Mouse (Mus musculus) induced T-regulatory cell, adult 2 months (primary cell): ENCODE results near the gene Styx.
"Not testable (repeated sequence)": the region's sequence is repeated elsewhere in the genome, so short reads cannot be mapped to it uniquely, and the experiment has no call there.

Source experiments
- DNase-seq: peaks from one replicate; pipeline ENCODE4 v3.0.0-alpha.2; 2012; ENCODE audit warnings: low read depth

Gene Styx

DNA sequence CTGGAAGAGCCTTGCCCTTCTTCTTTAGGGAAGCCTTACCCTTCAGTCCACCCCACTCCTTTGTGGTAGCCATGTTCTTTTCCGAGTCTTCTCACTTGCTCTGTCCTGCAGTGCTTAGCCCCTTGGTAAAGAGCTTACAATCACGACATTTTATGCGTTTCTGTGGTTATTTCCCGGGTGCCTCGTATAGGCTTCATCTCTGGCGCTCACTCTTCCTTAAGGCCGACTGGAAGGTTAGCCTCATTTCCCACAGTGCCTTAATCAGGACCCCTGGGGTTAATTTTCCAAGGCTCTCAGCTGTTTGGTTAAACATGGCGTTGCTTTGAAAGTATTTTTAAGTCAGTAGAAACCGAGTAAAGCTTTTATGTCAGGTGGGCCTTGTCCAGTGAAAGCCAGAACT lies 88.5 kb downstream of the Styx start:
- DNase-seq, result no peak

DNA sequence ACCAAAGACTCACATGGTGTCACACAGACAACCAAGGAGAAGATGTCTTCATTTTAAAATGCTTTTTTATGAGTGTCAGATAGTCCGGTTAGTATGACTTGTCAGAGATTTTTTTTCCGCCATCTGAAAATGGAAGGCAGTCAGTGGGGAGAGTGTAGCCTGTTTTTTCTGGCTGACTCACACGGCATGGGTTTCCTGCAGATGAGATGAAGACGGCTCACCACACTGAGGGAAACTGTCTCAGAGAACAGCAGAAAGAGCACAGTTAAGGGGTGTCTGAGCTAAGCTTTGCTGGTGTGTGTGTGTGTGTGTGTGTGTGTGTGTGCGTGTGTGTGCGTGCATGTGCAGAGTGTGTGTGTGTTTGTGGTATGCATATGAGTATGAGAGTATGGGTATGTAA lies 90.4 kb downstream of the Styx start:
- DNase-seq, result no peak

DNA sequence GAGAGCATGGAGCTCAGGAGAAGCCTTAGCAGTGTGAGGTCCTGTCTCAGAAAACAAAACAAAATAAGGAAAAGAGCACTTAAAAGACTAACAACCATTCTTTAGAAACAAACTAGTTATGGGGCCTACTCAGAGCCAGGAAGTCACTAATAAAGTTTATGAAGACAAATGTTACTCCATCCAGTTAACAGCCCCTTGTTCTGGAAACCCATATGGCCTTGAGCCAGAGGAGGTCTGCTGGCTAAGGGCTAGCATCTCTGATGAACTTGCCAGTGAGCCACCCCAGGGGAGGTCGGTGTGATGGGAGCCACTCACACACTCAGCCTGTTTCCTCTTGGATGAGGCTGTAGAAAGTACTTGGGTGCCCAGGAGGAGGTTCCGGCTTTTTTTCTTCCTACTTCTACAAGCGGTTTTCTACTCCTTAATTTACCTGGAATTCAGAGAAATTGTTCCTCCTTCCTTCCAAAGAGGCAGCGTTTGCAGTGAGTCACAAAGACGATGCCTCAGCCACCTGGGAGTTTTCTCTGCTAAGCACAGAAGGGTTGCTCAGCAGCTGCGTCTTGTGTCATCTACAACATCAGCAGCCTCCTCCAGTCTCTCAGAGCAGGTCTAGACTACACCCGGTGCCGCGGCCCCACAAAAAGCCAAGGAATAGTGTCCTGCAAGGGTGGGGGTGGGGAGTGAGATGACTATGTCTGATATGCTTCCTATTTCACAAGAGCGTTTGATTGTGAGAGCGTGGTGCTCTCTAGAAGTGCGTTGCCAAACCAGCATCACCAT lies 92.1 kb downstream of the Styx start:
- no peak for DNase-seq

DNA sequence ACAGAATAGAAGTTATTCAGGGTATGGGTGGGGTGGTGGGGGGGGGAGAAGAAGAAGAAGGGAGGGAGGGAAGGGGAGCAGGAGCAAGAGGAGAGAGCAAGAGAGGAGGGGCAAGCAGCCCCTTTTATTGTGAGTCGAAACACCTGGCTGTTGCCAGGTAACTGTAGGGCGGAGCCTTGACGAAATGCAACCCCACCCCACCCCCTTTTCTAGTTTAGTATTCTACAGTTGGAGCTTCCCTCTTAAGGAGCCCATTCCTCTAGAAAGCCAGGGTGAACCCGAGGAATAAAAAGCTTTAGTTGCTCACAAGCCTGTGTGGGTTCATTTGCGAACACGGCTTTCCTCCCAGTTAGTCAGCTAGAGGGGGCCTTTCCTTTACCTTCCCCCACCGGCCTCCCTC lies 94.0 kb downstream of the Styx start:
- no peak for DNase-seq

DNA sequence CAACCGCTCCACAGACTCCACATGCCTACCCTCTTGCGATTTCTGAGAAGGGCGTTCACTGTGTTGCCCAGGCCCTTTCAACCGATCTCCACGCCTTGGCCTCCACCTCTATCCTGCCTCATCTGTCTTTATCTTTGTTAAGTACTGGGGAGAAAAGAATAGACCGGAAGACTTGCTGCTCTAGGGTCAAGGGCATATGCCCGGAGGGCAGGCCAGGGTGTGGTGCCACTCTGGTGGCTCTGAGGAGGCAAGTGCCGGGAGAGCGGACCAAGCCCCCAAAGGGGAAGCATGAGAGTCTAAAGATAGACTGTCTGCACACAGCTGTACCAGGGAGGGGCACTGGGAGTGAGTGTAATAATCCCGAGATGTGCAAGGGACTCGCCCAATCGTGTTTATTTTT lies 94.6 kb downstream of the Styx start:
- no peak for DNase-seq

DNA sequence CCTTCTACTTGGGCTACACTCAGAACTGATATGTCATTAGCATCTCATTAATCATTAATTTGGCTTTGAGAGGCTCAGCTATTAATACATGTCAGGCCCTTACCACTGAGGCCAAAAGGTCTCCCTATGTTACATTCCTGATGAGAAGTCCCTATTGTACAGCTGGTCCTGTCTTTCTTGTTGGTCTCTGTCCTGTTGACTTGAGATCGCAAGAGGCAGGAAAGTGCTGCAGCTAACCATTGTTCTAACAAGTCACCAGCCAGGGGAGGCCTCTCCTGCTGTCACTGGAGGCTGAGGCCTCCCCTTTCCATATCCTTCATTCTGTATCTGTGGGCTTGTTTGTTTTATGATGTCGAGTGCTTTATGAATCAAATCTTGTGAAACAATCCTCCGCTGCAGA lies 95.9 kb downstream of the Styx start:
- DNase-seq, result no peak

DNA sequence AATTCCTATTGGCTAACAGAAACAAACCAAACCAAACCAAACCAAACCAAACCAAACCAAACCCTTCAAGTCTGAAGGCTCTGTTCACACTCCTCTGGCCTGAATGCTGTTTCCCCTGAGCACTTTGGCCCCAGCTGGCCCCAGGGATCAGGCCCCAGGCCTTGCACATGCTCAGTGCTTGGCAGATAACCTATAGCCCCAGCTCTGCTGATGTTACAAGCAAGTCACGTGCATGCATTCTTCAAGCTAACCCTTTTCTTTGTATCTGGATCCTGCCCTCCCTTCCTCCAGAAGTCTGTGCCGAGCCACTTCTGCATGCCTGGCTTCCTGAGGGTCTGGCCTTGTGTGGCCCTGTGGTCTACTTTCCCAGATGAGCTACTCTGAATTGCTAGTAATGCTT lies 100.2 kb downstream of the Styx start:
- DNase-seq, result no peak

DNA sequence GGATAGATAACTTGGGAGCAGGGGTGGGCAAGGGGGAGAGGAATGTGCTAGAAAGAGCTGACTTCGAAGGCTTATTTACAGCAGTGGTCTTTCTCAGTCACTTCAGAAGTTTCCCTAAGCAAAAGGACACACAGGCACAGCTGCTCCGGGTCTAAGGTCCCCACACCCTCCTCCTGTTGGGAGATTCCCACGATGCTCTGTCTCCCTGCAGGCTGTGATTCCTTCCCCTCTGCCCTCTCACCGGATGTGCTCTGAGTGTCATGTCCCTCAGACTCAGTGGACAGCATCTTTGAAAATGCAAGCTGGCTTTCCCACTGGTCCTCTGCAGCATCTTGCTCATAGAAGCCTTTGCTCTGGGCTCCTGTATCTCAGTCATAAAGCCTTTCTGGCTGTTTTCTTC lies 101.3 kb downstream of the Styx start:
- no peak for DNase-seq

DNA sequence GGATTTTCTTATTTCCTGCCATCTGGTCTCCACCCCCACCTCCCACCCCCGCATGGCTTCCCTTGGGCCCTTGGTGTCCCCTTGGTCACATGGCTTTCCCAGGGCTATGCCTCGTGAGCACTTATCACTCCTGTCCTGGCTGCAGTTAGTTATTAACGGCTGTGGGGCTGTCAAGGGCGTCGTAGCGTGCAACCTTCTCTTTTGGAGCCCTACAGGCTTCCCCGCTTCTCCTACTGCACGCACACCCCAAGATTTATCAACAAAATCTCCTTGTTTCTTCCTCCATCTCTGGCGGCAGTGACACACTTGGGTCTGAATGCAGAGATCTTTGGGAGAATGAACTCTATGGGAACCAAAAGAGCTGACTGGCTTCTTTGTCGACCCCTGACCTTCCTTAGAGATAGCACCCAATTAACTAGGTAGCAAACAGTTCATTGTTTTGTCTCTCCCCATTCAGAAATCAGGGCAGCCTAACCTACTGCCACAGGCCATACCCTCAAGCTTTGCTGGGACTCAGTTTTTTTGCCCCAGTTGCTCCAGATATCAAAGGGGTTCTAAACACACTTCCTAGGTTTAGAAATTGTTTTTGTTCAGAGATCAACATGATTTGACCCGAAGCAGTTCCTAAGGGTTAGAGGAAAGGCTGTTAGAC lies 102.1 kb downstream of the Styx start:
- no peak for DNase-seq

DNA sequence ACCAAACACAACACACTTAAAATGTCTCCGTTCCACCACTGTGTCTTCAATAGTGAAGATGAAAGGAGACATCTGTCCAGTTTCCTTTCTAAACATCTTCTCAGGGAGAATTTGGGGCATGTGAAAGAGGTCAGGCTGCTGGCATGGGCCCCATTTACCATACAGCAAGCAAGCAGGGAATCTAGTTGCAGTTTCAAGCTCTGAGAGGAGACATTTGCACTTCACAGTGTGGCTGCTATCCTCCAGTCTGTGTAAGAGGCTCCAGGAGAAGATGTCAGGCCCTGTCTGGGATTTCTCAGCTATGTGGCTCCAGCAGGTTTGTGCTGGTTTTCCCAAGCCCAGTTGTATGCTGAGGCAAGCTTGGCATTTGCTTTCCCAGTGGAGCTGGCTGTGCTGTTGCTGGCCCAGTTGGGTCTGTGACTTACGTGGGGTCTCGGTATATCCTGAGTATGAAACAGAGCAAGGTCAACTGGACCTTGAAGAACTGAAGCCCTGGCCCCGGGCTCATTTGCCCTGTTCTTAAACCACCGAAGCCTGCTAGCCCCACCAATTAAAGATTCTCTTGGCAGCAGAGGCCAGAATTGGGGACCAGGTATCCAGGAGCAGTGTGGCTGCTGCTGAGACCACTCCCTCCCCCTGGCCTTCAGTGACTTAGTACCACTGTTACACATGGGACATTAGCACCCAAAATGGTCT lies 102.8 kb downstream of the Styx start:
- no peak for DNase-seq

DNA sequence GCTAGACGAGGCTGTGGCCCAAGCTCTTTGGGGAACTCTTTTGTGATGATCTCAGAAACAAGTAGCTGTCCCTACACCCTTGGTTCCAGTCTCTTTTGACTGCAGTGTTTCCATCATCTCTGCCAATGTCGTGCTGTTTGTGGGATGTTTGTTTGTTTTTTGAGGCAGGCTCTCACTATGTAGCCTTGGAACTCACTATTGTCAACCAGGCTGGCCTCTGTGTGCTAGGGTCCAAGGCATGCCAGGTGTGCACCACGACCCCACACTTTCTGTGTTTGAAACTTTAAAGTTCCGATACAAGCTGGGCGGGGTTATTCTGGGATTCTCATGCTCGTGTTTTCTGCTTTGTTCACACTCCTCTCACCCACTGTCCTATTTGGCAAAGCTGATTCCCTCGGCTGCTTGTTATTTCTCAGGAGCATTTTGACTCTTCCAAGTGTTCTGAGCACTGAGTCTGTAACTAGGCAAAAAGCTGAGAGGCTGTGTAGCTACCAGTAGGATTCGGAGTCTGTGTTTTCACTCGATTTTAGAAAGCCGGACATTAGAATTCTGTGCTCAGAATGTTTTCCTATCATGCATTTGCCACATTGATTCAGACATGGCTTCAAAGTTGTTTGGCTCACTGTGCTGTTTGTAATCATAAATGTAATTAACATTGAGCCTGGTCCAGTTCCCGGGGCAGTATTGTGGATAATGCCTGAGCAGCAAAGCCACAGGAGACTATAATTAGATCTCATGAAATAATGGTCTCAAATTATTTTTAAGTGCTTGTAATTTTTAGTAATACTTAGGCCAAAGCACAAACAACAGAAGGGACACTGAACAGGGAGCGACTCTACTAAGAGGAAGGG lies 105.0 kb downstream of the Styx start:
- DNase-seq, result no peak

DNA sequence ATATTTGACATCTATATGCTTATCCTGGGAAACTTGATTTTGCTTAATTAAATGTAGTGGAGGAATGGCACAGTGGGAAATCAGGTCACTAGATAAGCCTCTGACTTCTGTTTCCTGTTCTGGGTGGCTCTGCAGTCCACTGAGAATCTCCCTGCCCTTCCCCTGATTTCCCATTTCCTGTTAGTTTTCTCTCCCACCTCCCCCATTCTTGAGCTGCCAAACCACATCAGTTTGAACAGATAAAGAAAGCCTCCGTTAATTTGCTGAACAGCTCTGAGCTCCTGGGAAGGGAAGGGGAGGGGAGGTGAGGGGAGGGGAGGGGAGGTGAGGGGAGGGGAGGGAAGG lies 105.6 kb downstream of the Styx start:
- DNase-seq, result no peak

DNA sequence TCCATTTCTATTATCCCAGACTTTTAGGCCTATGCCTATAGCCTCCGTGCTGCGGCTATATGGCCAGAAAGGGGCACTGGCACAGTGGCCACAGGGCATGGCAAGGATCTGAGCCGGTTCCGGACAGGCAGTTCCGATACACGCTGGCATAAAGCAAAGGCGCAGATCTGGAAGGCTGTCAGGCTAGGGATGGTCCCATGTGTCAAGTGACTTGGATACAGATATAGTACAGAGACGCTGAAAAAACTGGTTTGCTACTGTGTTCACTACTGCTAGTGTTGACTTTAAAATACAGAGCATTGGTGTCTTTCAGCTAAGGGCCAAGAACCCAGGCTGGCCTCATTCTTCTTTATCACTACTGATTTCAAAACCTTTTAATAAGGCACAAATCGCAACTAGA lies 106.1 kb downstream of the Styx start:
- DNase-seq, result no peak

DNA sequence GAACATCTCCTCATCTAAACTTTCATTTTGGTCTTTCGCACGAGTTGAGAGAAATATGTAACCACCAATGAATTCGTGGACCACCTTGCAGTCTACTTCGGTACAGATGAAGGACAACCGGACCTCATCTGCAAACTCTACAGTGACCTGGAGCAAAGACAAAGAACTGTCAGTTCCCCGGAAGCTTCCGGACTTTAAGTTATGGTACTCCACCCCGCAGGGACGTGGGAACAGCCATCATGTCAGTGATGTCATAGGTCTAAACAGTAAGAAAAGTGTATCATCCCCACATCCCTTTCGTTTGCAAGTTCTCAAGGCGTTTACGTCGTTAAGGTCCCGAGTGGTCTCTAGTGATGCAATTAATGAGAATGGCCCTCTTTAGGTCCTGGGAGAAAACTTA lies 109.0 kb downstream of the Styx start:
- DNase-seq, result no peak

DNA sequence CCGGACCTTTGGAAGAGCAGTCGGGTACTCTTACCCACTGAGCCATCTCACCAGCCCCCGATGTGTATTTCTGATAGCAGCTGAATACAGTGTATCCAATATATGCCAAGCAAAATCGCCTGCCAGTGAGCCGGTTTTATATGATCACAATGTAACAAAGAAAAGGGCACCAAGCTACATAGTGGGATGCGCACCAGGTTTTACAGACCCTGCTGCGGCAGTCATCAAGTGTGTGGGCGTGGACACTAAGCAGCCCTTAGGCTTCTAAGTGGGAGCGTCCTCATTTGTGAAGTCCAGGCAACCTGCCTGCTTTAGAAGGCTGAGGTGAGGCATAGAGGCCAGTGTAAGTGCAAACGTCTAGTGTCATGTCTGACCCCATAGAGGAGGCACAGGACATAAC lies 109.6 kb downstream of the Styx start:
- DNase-seq, result no peak

DNA sequence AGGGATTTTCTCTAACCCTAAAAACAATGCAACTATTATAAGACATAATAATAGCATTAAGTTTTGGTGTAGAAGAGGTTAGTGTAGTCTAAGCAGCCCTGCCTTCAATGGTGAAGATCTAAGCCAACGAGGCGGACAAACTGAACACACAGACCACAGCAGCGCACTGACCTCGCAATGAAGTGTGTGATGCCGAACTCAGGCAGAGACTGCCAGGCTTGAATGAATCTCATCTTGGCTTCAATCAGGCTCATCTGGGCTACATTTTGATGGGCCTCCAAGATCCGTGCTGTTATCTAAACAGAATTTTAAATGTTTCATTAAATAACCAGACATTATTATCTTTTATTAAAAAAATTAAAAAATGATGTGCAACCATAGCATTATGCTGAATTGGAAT lies 111.1 kb downstream of the Styx start:
- DNase-seq, result no peak

DNA sequence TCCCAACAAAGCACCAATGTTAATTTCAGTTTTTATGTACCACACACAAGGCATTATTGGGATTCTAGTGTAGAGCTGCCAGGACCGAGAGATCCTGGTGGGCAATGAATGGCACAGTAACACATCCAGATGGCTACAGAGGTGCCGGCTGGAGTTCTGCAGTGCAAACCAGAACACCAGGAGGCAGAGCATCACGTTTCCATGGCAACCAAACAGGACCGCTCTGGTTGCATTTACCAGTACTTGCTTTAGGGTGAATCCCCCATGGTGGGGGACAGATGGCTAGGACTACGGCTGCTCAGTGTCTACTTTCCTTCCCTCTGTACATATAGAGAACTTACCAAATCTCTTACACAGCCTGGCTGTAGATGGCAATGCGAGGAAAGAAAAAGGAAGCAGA lies 111.5 kb downstream of the Styx start:
- no peak for DNase-seq

DNA sequence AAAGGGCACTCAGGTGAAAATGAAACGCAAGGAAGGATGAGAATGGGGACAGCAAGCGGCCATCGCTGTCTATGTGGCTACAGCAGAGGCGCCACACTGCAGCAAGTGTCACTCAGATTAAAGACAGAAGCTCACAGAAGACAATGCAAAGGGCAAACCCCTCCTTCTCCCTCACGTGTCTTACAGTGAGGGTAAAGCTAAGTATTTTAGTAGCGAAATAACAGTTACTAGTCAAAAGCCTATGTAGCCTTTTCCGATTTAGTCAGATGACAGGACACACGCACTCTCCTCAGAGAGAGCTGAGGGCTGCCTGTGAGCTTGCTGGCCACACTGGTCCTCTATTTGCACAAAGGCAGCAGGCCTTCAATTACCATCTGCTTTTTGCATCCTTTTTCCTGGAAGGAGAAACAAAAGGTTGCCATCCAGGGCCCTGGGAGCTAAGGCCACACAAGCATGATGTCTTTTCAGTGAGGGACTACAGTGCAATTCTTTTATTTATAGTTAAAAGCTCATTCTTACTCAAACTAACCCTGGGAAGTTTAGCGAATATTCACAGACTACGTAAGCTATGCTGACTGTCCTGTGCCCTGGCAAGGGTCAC lies 112.1 kb downstream of the Styx start:
- DNase-seq, result no peak

DNA sequence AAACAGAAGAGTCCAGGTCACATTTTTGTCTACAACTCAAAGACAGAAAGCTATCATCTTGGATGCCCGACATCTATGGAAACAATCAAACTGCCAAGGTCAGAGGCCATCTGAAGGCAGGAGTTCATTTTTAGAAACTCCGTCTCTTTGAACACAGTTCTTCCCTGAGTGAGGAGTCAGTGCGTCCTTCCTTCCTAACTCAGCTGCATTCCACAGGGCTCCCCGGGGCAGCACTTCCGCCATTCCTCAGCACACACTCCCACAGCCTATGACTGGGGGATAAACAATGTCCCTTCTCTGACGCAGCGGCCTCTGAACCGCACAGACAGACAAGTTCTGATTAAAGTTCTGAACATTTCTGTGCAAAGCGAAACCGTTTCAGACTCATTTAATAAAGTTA lies 112.7 kb downstream of the Styx start:
- DNase-seq, result no peak

DNA sequence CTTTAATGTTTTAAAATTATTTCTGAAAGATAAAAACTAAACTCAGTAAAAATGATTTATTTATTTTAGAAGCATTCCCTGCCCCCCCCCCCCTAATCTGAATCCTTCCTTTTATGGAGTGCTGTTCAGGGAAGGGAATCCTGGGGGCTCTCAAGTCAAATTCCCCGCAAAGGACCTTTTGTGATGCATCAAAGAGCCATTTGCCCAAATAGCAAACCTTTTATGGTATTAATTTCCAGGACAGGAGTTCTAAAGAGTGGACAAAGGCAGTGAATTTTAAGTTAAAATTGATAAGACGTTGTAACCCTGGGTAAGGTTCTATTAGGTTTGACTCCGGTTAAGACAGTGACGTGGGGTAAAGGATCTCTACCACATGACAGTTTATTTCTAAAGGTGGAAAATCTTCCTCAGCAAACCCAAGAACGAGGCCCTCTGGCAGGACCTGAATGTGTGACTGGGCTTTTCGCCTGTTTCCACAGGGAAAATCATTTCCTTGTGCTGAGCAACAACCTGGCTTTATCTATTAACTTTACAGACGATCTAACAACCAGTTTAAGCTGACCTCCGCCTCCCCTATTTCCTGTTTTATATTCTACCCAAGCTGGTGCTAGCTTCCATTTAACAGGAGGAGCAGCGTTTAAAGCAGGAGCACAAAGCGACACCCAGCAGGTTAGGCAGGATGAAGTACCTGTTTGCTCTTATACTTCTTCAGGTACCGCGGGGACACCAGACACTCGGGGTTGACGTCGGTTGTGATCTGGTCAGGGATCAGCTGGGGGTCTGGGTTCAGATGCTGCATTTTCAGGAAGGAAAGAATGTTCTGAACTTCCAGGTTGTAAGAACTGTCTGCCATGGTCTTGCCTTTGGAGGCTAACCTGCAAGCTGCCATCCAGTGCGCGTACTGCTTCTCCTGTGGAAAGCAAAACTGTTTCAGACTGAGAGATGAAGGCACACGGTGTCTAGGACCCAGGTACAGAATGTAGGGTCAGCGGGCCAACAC lies 113.4 kb downstream of the Styx start:
- DNase-seq, result no peak

DNA sequence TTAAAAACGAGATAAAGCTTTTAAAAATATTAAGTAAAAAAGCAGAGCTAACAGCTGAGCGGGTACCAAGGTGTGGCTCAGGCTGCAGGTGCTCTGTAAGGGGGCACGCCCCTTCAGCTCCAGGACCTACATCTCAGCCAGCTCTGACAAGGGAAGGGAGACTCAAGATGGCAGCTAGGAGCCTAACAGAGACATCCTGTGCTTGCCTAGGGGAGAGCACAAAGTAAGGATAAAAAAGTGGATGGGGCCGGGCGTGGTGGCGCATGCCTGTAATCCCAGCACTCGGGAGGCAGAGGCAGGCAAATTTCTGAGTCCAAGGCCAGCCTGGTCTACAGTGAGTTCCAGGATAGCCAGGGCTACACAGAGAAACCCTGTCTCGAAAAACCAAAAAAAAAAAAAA lies 115.5 kb downstream of the Styx start:
- not testable (repeated sequence) for DNase-seq
